Mouse (Mus musculus): ENCODE measurements around the gene Uba1. TPM values are rescaled to one million over a fixed set of nuclear protein-coding genes. Genes with fewer than 3 reads are reported as not detected.
A peak's percentile ranks its signal among the peaks of the same experiment; 100 is the strongest.
"Not testable (repeated sequence)": the region's sequence is repeated elsewhere in the genome, so short reads cannot be mapped to it uniquely, and the experiment has no call there.

Uba1 gene
- polyA plus RNA-seq, 1 experiment, result 144 TPM

DNA sequence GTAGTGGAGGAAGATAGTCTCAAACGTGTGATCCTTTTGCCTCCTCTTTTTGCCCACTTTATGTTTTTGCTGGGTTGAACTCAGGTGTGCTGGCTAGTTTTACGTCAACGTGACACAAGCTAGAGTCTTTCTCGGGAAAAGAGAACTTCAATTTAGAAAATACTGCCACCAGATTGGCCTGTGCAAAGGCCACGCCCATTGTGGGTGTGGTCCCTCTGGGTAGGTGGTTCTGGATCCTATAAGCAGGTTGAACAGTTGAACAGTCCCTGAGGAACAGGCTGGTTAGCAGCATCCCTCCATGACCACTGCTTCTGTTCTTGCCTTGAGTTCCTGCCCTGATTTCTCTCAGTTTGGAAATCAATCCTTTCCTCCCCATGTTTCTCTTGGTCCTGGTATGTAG lies 70.6 kb downstream of the Uba1 start:
- H3K27ac ChIP-seq (ENCODE audit: control insufficient read depth, insufficient read depth, low read depth, low read length), result peak overlapping the region; percentile 1; the same call in 1 of the 2 replicates
- no peaks in the 10 kb centered on the region for H3K4me1 ChIP-seq (ENCODE audit: control insufficient read depth, insufficient read depth, low read length)
- no peak overlapping the region for H3K4me3 ChIP-seq (ENCODE audit: control insufficient read depth, low read depth, low read length)
- H3K36me3 ChIP-seq (ENCODE audit: control insufficient read depth, insufficient read depth, low read length), result no peaks in the 10 kb centered on the region
- no peak for TF ChIP-seq POLR2A (IDR thresholded peaks at IDR 0.05; ENCODE audit: control insufficient read depth, low read depth, low read length)
- TF ChIP-seq CTCF (IDR thresholded peaks at IDR 0.05; ENCODE audit: control insufficient read depth, insufficient read depth, insufficient replicate concordance, low read depth, low read length), result no peak
- H3K27me3 ChIP-seq (ENCODE audit: control insufficient read depth, insufficient read depth, low read length), result no peaks in the 10 kb centered on the region

DNA sequence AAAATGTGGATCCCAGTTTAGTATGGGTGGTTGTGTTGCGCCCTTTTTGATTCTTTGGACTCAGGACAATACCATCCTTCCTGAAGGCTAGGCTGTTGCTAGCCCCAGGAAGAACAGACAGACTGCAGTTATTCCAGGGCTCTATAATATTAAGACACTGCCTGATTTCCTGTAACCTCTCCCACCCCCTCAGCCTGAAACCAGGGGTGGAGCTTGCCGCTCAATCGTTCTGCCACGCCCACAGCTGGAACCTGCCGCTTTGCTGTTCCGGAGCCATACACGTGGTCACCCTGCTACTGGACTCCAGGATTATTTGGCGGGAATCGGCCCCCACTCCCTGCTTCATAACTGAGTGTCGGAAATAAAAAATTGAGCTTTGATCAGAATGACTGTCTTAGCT lies 71.9 kb downstream of the Uba1 start:
- not testable (repeated sequence) for H3K4me3 ChIP-seq (ENCODE audit: control insufficient read depth, low read depth, low read length); H3K4me1 ChIP-seq (ENCODE audit: control insufficient read depth, insufficient read depth, low read length); H3K27ac ChIP-seq (ENCODE audit: control insufficient read depth, insufficient read depth, low read depth, low read length); H3K27me3 ChIP-seq (ENCODE audit: control insufficient read depth, insufficient read depth, low read length); H3K36me3 ChIP-seq (ENCODE audit: control insufficient read depth, insufficient read depth, low read length)

Other genes starting within 250 kb of the Uba1 start
- 2.7 and 4.0 TPM in 2 replicates for gene Jade3, start 232.6 kb upstream of the Uba1 start, polyA plus RNA-seq (2012; rRNA removed)
- gene Rgn, start 108.5 kb upstream of the Uba1 start, polyA plus RNA-seq (2012; rRNA removed), result 0.06 and 0.36 TPM in 2 replicates
- gene Rbm10, start 40.8 kb upstream of the Uba1 start, polyA plus RNA-seq (2012; rRNA removed), result 9.2 and 11.8 TPM in 2 replicates
- 18.3 and 23.6 TPM in 2 replicates for gene Ndufb11, start 40.7 kb upstream of the Uba1 start, polyA plus RNA-seq (2012; rRNA removed)
- gene Cdk16, start 29.6 kb downstream of the Uba1 start, polyA plus RNA-seq (2012; rRNA removed), result 135 and 145 TPM in 2 replicates
- 4.9 and 5.6 TPM in 2 replicates for gene Usp11, start 45.6 kb downstream of the Uba1 start, polyA plus RNA-seq (2012; rRNA removed)
- gene Araf, start 139.5 kb downstream of the Uba1 start, polyA plus RNA-seq (2012; rRNA removed), result 25.5 and 29.4 TPM in 2 replicates
- gene Timp1, start 211.8 kb downstream of the Uba1 start, polyA plus RNA-seq (2012; rRNA removed), result 2.4 and 3.4 TPM in 2 replicates

All from testis, adult 2 months (tissue).